Mouse (Mus musculus) ES-E14 (cell line): ENCODE results near the gene Mrm3.

Experiments used
- ZC3H11A ChIP-seq: IDR thresholded peaks from 2 replicates; pipeline ENCODE4 v1.6.1; 2012; ENCODE audit warnings: low read depth, mild to moderate bottlenecking, inconsistent platforms, low read length, borderline replicate concordance
- ZNF384 ChIP-seq: IDR thresholded peaks from 2 replicates; pipeline ENCODE4 v1.6.1; 2012; ENCODE audit warnings: low read depth, low read length, inconsistent platforms

GRCm38 (mm10) chr11:76206793-76207192, 36.7 kb upstream of the Mrm3 start:
- no peak for TF ChIP-seq ZC3H11A
- no peak for TF ChIP-seq ZNF384
